ENCODE assay signal across 17 mouse cellular contexts in the genomic region with DNA sequence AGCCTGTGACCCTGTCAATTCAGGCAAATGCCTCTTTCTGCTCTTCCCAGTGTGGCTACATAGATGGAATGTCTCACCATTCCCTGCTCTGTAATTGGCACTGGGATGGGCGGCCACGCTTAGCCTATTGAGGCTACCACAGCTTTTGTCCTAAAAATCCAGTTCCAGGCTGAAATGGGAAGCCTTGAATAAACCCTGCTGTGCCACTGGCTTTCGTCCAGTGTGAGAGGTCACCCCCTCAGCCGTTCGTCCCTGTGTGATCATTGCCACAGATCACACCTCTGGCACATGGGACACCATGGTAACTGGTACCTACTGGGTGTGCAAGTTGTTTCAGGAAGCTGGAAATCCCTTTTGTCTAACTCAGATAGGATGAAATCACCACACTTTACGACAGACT. TPM values are rescaled to one million over a fixed set of nuclear protein-coding genes. Genes with fewer than 3 reads are reported as not detected.
DNase-seq lines count a peak whose midpoint lies in the region; ATAC-seq and TF ChIP-seq lines count a peak whose summit lies in the region.
"Had no signal": no experiment of that assay in that cellular context is flagged by ENCODE, and none has a peak within 500 bp of the region (broad histone marks: within the 10 kb centered on the region; RNA-seq: fewer than 3 reads in every experiment).

No protein-coding gene starts in this region.

- no peak for TF ChIP-seq EP300 in liver, postnatal 0 days (IDR thresholded peaks at IDR 0.05; ENCODE audit: low read depth)

- no peak for TF ChIP-seq CTCF in liver, postnatal 0 days (IDR thresholded peaks at IDR 0.05; ENCODE audit: low read depth)

- no peaks in the 10 kb centered on the region for H3K9me3 ChIP-seq in liver, postnatal 0 days (ENCODE audit: low read length)
- H3K9me3 ChIP-seq in liver, embryonic 11.5 days (ENCODE audit: control insufficient read depth, low read length): no peaks in the 10 kb centered on the region
- H3K9me3 ChIP-seq: forebrain, embryonic 13.5 days; G1E; limb, embryonic 15.5 days had no signal

- DNase-seq in embryo, embryonic 10.5 days (ENCODE audit: low spot score): peak; percentile 22
- no peak for DNase-seq in embryo, embryonic 9.5 days (ENCODE audit: extremely low spot score)
- DNase-seq in liver, postnatal 0 days: no peak
- no peak for DNase-seq in liver, embryonic 11.5 days (ENCODE audit: low spot score)
- DNase-seq in ZHBTc4 (ENCODE audit: low read depth, low spot score): peak; percentile 94
- DNase-seq: cerebellum, adult 11-12 months; heart, postnatal 4 days; kidney, adult 9 months; kidney, postnatal 36 days; right cerebral cortex, adult 18-20 months had no signal

- no peak overlapping the region for H3K9ac ChIP-seq in liver, postnatal 0 days (replicated peaks)
- H3K9ac ChIP-seq in liver, embryonic 11.5 days (ENCODE audit: low read depth, low read length): no peak overlapping the region
- H3K9ac ChIP-seq: forebrain, embryonic 13.5 days; limb, embryonic 15.5 days had no signal

- no peaks in the 10 kb centered on the region for H3K36me3 ChIP-seq in liver, postnatal 0 days (replicated peaks; ENCODE audit: insufficient read depth, low read length)
- no peaks in the 10 kb centered on the region for H3K36me3 ChIP-seq in liver, embryonic 11.5 days (ENCODE audit: control insufficient read depth, insufficient read depth, low read length)
- H3K36me3 ChIP-seq: G1E; limb, embryonic 15.5 days had no signal

- peaks cover 10% of the 10 kb centered on the region for H3K4me1 ChIP-seq in liver, postnatal 0 days (ENCODE audit: insufficient read depth)
- peaks cover 3% of the 10 kb centered on the region; the same call in 1 of the 2 replicates for H3K4me1 ChIP-seq in liver, embryonic 11.5 days (replicated peaks; ENCODE audit: control insufficient read depth, insufficient read depth, low read length)
- H3K4me1 ChIP-seq: forebrain, embryonic 13.5 days; limb, embryonic 15.5 days had no signal

- no peak overlapping the region for H3K4me2 ChIP-seq in liver, postnatal 0 days (ENCODE audit: low read depth, low read length)
- H3K4me2 ChIP-seq in liver, embryonic 11.5 days: no peak overlapping the region
- H3K4me2 ChIP-seq: forebrain, embryonic 13.5 days; limb, embryonic 15.5 days had no signal

- WGBS in liver, postnatal 0 days (ENCODE audit: insufficient replicate concordance): 73% methylated on average over 6 of the region's 6 CpGs
- WGBS in liver, embryonic 11.5 days: 81% methylated on average over 6 of the region's 6 CpGs

- no peaks in the 10 kb centered on the region for H3K27me3 ChIP-seq in liver, postnatal 0 days (ENCODE audit: insufficient read depth, low read length)
- no peaks in the 10 kb centered on the region for H3K27me3 ChIP-seq in liver, embryonic 11.5 days (replicated peaks; ENCODE audit: control insufficient read depth, insufficient read depth, low read length)
- H3K27me3 ChIP-seq: forebrain, embryonic 13.5 days; limb, embryonic 15.5 days had no signal

- no peak overlapping the region for H3K27ac ChIP-seq in liver, postnatal 0 days (ENCODE audit: low read depth)
- H3K27ac ChIP-seq in liver, embryonic 11.5 days (ENCODE audit: low read depth, low read length): no peak overlapping the region; the same call in 1 of the 2 replicates
- H3K27ac ChIP-seq: forebrain, embryonic 13.5 days; limb, embryonic 15.5 days had no signal

- peak; percentile 51; the same call in 1 of the 2 replicates for ATAC-seq in liver, postnatal 0 days
- ATAC-seq in liver, embryonic 11.5 days (replicated peaks; ENCODE audit: low FRiP score): no peak
- no peak for ATAC-seq in erythroid progenitor cell, adult 5-6 weeks (replicated peaks; ENCODE audit: low FRiP score, poor library complexity, severe bottlenecking)
- ATAC-seq in erythroblast, adult 5-6 weeks (replicated peaks; ENCODE audit: low FRiP score, poor library complexity, severe bottlenecking): no peak
- ATAC-seq: forebrain, embryonic 13.5 days had no signal

- no peak overlapping the region for H3K4me3 ChIP-seq in liver, postnatal 0 days (ENCODE audit: low read depth, low read length)
- no peak overlapping the region for H3K4me3 ChIP-seq in liver, embryonic 11.5 days (ENCODE audit: low read depth, low read length)
- H3K4me3 ChIP-seq: forebrain, embryonic 13.5 days; limb, embryonic 15.5 days had no signal

RNA-seq across cellular contexts. Expression of a gene that starts 18.4 kb away (rescaled TPM):
- 246 and 265 TPM in 2 replicates for polyA plus RNA-seq in liver, postnatal 0 days (2015; fragmentation: Nextera tagmentation; extraction: Ambion mirVana)
- 442 and 472 TPM in 2 replicates for polyA plus RNA-seq in liver, embryonic 11.5 days (2014; fragmentation: Nextera tagmentation; extraction: Ambion mirVana)
- 108 and 138 TPM in 2 replicates for total RNA-seq in erythroid progenitor cell, adult 5-6 weeks (2015; ENCODE audit: low replicate concordance)
- total RNA-seq in erythroid progenitor cell, adult 5-6 weeks (2017; ENCODE audit: low replicate concordance): 354 and 496 TPM in 2 replicates
- 132 and 180 TPM in 2 replicates for total RNA-seq in erythroblast, adult 5-6 weeks (2015; ENCODE audit: low replicate concordance)
- 443 and 565 TPM in 2 replicates for total RNA-seq in erythroblast, adult 5-6 weeks (2017; ENCODE audit: low replicate concordance)

RNA-seq across cellular contexts. Expression of a gene that starts 34.9 kb away (rescaled TPM):
- 22.2 and 25.4 TPM in 2 replicates for polyA plus RNA-seq in liver, postnatal 0 days (2015; fragmentation: Nextera tagmentation; extraction: Ambion mirVana)
- polyA plus RNA-seq in liver, embryonic 11.5 days (2014; fragmentation: Nextera tagmentation; extraction: Ambion mirVana): 5.4 and 7.7 TPM in 2 replicates
- total RNA-seq in erythroid progenitor cell, adult 5-6 weeks (2015; ENCODE audit: low replicate concordance): not detected in 2 replicates
- 1.4 TPM in 1 of 2 replicates, not detected in the other for total RNA-seq in erythroid progenitor cell, adult 5-6 weeks (2017; ENCODE audit: low replicate concordance)
- not detected in 2 replicates for total RNA-seq in erythroblast, adult 5-6 weeks (2015; ENCODE audit: low replicate concordance)
- not detected in 2 replicates for total RNA-seq in erythroblast, adult 5-6 weeks (2017; ENCODE audit: low replicate concordance)
- total RNA-seq: granulocyte monocyte progenitor cell, adult 5-6 weeks; megakaryocyte, adult 5-6 weeks had no signal
- polyA plus RNA-seq: G1E had no signal

RNA-seq across cellular contexts. Expression of a gene that starts 40.3 kb away (rescaled TPM):
- 17.4 and 18.2 TPM in 2 replicates for polyA plus RNA-seq in liver, postnatal 0 days (2015; fragmentation: Nextera tagmentation; extraction: Ambion mirVana)
- 35.0 and 41.6 TPM in 2 replicates for polyA plus RNA-seq in liver, embryonic 11.5 days (2014; fragmentation: Nextera tagmentation; extraction: Ambion mirVana)
- 3.4 and 14.4 TPM in 2 replicates for total RNA-seq in erythroid progenitor cell, adult 5-6 weeks (2015; ENCODE audit: low replicate concordance)
- total RNA-seq in erythroid progenitor cell, adult 5-6 weeks (2017; ENCODE audit: low replicate concordance): 4.4 and 9.2 TPM in 2 replicates
- total RNA-seq in erythroblast, adult 5-6 weeks (2015; ENCODE audit: low replicate concordance): 6.3 and 9.2 TPM in 2 replicates
- total RNA-seq in erythroblast, adult 5-6 weeks (2017; ENCODE audit: low replicate concordance): 4.9 and 6.0 TPM in 2 replicates

RNA-seq across cellular contexts. Expression of a gene that starts 46.1 kb away (rescaled TPM):
- 9.2 and 11.9 TPM in 2 replicates for polyA plus RNA-seq in liver, postnatal 0 days (2015; fragmentation: Nextera tagmentation; extraction: Ambion mirVana)
- polyA plus RNA-seq in liver, embryonic 11.5 days (2014; fragmentation: Nextera tagmentation; extraction: Ambion mirVana): 22.2 and 27.4 TPM in 2 replicates
- 13.4 and 26.7 TPM in 2 replicates for total RNA-seq in erythroid progenitor cell, adult 5-6 weeks (2015; ENCODE audit: low replicate concordance)
- 8.3 and 8.6 TPM in 2 replicates for total RNA-seq in erythroid progenitor cell, adult 5-6 weeks (2017; ENCODE audit: low replicate concordance)
- total RNA-seq in erythroblast, adult 5-6 weeks (2015; ENCODE audit: low replicate concordance): 6.5 and 8.4 TPM in 2 replicates
- 10.5 and 12.9 TPM in 2 replicates for total RNA-seq in erythroblast, adult 5-6 weeks (2017; ENCODE audit: low replicate concordance)

RNA-seq across cellular contexts. Expression of a gene that starts 46.1 kb away (rescaled TPM):
- 10.7 and 11.9 TPM in 2 replicates for polyA plus RNA-seq in liver, postnatal 0 days (2015; fragmentation: Nextera tagmentation; extraction: Ambion mirVana)
- polyA plus RNA-seq in liver, embryonic 11.5 days (2014; fragmentation: Nextera tagmentation; extraction: Ambion mirVana): 48.6 and 54.0 TPM in 2 replicates
- 46.5 and 55.8 TPM in 2 replicates for total RNA-seq in erythroid progenitor cell, adult 5-6 weeks (2015; ENCODE audit: low replicate concordance)
- 26.2 and 40.8 TPM in 2 replicates for total RNA-seq in erythroid progenitor cell, adult 5-6 weeks (2017; ENCODE audit: low replicate concordance)
- 9.4 and 18.3 TPM in 2 replicates for total RNA-seq in erythroblast, adult 5-6 weeks (2015; ENCODE audit: low replicate concordance)
- 14.1 and 16.0 TPM in 2 replicates for total RNA-seq in erythroblast, adult 5-6 weeks (2017; ENCODE audit: low replicate concordance)

Comparison
In these comparisons a context has a peak if more than half of its experiments do, and no peak if none do; other contexts are left out.
1. DNase-seq: peak in embryo, embryonic 10.5 days (single experiment) and ZHBTc4 (single experiment); none in embryo, embryonic 9.5 days (single experiment), liver, postnatal 0 days (single experiment) and liver, embryonic 11.5 days (single experiment).